Mouse (Mus musculus): ENCODE measurements around the gene Exosc8. TPM values are rescaled to one million over a fixed set of nuclear protein-coding genes. Genes with fewer than 3 reads are reported as not detected.

Exosc8 gene
- polyA plus RNA-seq, 1 experiment: 49.4 TPM

GRCm38 (mm10) chr3:54685202-54685601 is 50.0 kb downstream of the Exosc8 start:
- DNase-seq (ENCODE audit: extremely low spot score in 1 of 2, low spot score in 1 of 2): no peak

- DNase-seq (ENCODE audit: extremely low spot score in 1 of 2, low spot score in 1 of 2): no peak
These were observed 53.6 kb downstream of the Exosc8 start for GRCm38 (mm10) chr3:54681310-54682204.

Other genes starting within 250 kb of the Exosc8 start
- gene Supt20, start 42.6 kb downstream of the Exosc8 start, polyA plus RNA-seq (2012; rRNA removed): 61.2 and 68.3 TPM in 2 replicates
- gene Gm21958, start 21.0 kb downstream of the Exosc8 start, polyA plus RNA-seq (2012; rRNA removed): not detected in 2 replicates
- gene Alg5, start 146 bp upstream of the Exosc8 start, polyA plus RNA-seq (2012; rRNA removed): 24.7 and 29.4 TPM in 2 replicates
- gene Smad9, start 20.2 kb upstream of the Exosc8 start, polyA plus RNA-seq (2012; rRNA removed): 5.7 and 6.2 TPM in 2 replicates
- gene Rfxap, start 72.4 kb upstream of the Exosc8 start, polyA plus RNA-seq (2012; rRNA removed): 48.9 and 71.2 TPM in 2 replicates
- gene Sertm1, start 180.5 kb upstream of the Exosc8 start, polyA plus RNA-seq (2012; rRNA removed): 12.6 and 13.5 TPM in 2 replicates

Measured in frontal cortex, adult 2 months (tissue).